Comparison of ENCODE assay signal across 20 mouse cellular contexts in genomic region chr2:26601595-26601994, GRCm38 (mm10). TPM values are rescaled to one million over a fixed set of nuclear protein-coding genes. Genes with fewer than 3 reads are reported as not detected.
DNase-seq lines count a peak whose midpoint lies in the region; ATAC-seq and TF ChIP-seq lines count a peak whose summit lies in the region.
"Had no signal": no experiment of that assay in that cellular context is flagged by ENCODE, and none has a peak within 500 bp of the region (broad histone marks: within the 10 kb centered on the region; RNA-seq: fewer than 3 reads in every experiment).

No protein-coding gene starts in this region.

- no peak for DNase-seq in kidney, postnatal 25 days
- peak; percentile 36 for DNase-seq in NIH3T3 (ENCODE audit: low read depth)
- no peak for DNase-seq in liver, postnatal 0 days
- no peak for DNase-seq in midbrain, embryonic 10.5 days (ENCODE audit: low spot score)
- no peak for DNase-seq in frontal cortex, postnatal 36 days (ENCODE audit: low spot score in 2 of 2)
- DNase-seq: adrenal gland, postnatal 14 days; cerebellum, adult 2 months; cerebellum, postnatal 10 days; gastrocnemius, postnatal 14 days; heart, postnatal 14 days had no signal

- H3K4me2 ChIP-seq in kidney, embryonic 15.5 days, result no peak overlapping the region
- peak overlapping the region; percentile 73 for H3K4me2 ChIP-seq in liver, postnatal 0 days (ENCODE audit: low read depth, low read length)
- H3K4me2 ChIP-seq: heart, embryonic 11.5 days; heart, embryonic 15.5 days; hindbrain, embryonic 14.5 days had no signal

- H3K4me3 ChIP-seq in kidney, embryonic 15.5 days (replicated peaks), result no peak overlapping the region
- H3K4me3 ChIP-seq in brown adipose tissue, adult 24 weeks (ENCODE audit: insufficient read depth, low read depth, low read length), result peak overlapping the region; percentile 75
- H3K4me3 ChIP-seq in liver, postnatal 0 days (ENCODE audit: low read depth, low read length), result peak overlapping the region; percentile 64
- no peak overlapping the region for H3K4me3 ChIP-seq in midbrain, embryonic 10.5 days
- H3K4me3 ChIP-seq: embryonic facial prominence, embryonic 10.5 days; heart, adult 2 months; heart, embryonic 15.5 days had no signal

- TF ChIP-seq EP300 in liver, postnatal 0 days (IDR thresholded peaks at IDR 0.05; ENCODE audit: low read depth), result no peak

- no peaks in the 10 kb centered on the region for H3K9me3 ChIP-seq in kidney, embryonic 15.5 days (replicated peaks)
- no peaks in the 10 kb centered on the region for H3K9me3 ChIP-seq in liver, postnatal 0 days (ENCODE audit: low read length)
- no peaks in the 10 kb centered on the region for H3K9me3 ChIP-seq in midbrain, embryonic 10.5 days (replicated peaks)
- H3K9me3 ChIP-seq: embryonic facial prominence, embryonic 10.5 days; heart, embryonic 15.5 days had no signal

- TF ChIP-seq CTCF in liver, postnatal 0 days (IDR thresholded peaks at IDR 0.05; ENCODE audit: low read depth), result no peak

- H3K27me3 ChIP-seq in kidney, embryonic 15.5 days, result no peaks in the 10 kb centered on the region
- H3K27me3 ChIP-seq in liver, postnatal 0 days (ENCODE audit: insufficient read depth, low read length), result no peaks in the 10 kb centered on the region
- peaks cover 58% of the 10 kb centered on the region for H3K27me3 ChIP-seq in midbrain, embryonic 10.5 days (ENCODE audit: low read depth, poor library complexity, severe bottlenecking)
- H3K27me3 ChIP-seq: heart, embryonic 15.5 days had no signal

- no peaks in the 10 kb centered on the region for H3K36me3 ChIP-seq in kidney, embryonic 15.5 days
- peaks cover 8% of the 10 kb centered on the region; the same call in 1 of the 2 replicates for H3K36me3 ChIP-seq in liver, postnatal 0 days (replicated peaks; ENCODE audit: insufficient read depth, low read length)
- no peaks in the 10 kb centered on the region for H3K36me3 ChIP-seq in midbrain, embryonic 10.5 days
- H3K36me3 ChIP-seq: embryonic facial prominence, embryonic 10.5 days; heart, embryonic 15.5 days had no signal

- 86% methylated on average over 1 of the region's 1 CpGs for WGBS in kidney, embryonic 15.5 days
- WGBS in liver, postnatal 0 days (ENCODE audit: insufficient replicate concordance), result 68% methylated on average over 1 of the region's 1 CpGs
- 92% methylated on average over 1 of the region's 1 CpGs for WGBS in midbrain, embryonic 10.5 days

- H3K27ac ChIP-seq in kidney, embryonic 15.5 days, result 0 out of 2 replicates have a peak overlapping the region, but pooled peaks have one; percentile 11
- H3K27ac ChIP-seq in brown adipose tissue, adult 24 weeks (replicated peaks; ENCODE audit: low read depth, low read length), result peak overlapping the region; percentile 89
- H3K27ac ChIP-seq in liver, postnatal 0 days (ENCODE audit: low read depth), result peak overlapping the region; percentile 98
- no peak overlapping the region for H3K27ac ChIP-seq in midbrain, embryonic 10.5 days (replicated peaks)
- H3K27ac ChIP-seq: embryonic facial prominence, embryonic 10.5 days; heart, adult 2 months; heart, embryonic 15.5 days; hindbrain, embryonic 14.5 days had no signal

- H3K4me1 ChIP-seq in kidney, embryonic 15.5 days, result peaks cover 49% of the 10 kb centered on the region
- no peaks in the 10 kb centered on the region; the same call in 1 of the 2 replicates for H3K4me1 ChIP-seq in brown adipose tissue, adult 24 weeks (ENCODE audit: control insufficient read depth, insufficient read depth, insufficient read length, low read length)
- H3K4me1 ChIP-seq in liver, postnatal 0 days (ENCODE audit: insufficient read depth), result peaks cover 41% of the 10 kb centered on the region
- peaks cover 19% of the 10 kb centered on the region for H3K4me1 ChIP-seq in midbrain, embryonic 10.5 days

- ATAC-seq in kidney, embryonic 15.5 days (replicated peaks; ENCODE audit: low FRiP score), result no peak
- no peak for ATAC-seq in liver, postnatal 0 days
- ATAC-seq: forebrain, embryonic 14.5 days had no signal

- no peak overlapping the region for H3K9ac ChIP-seq in kidney, embryonic 15.5 days
- H3K9ac ChIP-seq in liver, postnatal 0 days (replicated peaks), result peak overlapping the region; percentile 80
- H3K9ac ChIP-seq: heart, embryonic 15.5 days; hindbrain, embryonic 14.5 days had no signal

RNA-seq across cellular contexts. Expression of gene Agpat2, which starts 2.6 kb away (rescaled TPM):
- 41.7 and 47.7 TPM in 2 replicates for polyA plus RNA-seq in kidney, embryonic 15.5 days (2015; fragmentation: Nextera tagmentation; extraction: Ambion mirVana)
- 2,029 and 2,407 TPM in 2 replicates for polyA plus RNA-seq in brown adipose tissue, adult 24 weeks (2012; ENCODE audit: insufficient read depth, insufficient read length, missing spikeins)
- polyA plus RNA-seq in liver, postnatal 0 days (2015; fragmentation: Nextera tagmentation; extraction: Ambion mirVana), result 215 and 221 TPM in 2 replicates
- polyA plus RNA-seq in midbrain, embryonic 10.5 days (2016; fragmentation: Nextera tagmentation; extraction: Ambion mirVana), result 9.0 and 10.6 TPM in 2 replicates

RNA-seq across cellular contexts. Expression of gene Gm20532, which starts 15.2 kb away (rescaled TPM):
- not detected in 2 replicates for polyA plus RNA-seq in kidney, embryonic 15.5 days (2015; fragmentation: Nextera tagmentation; extraction: Ambion mirVana)
- polyA plus RNA-seq in brown adipose tissue, adult 24 weeks (2012; ENCODE audit: insufficient read depth, insufficient read length, missing spikeins), result not detected in 2 replicates
- not detected in 2 replicates for polyA plus RNA-seq in liver, postnatal 0 days (2015; fragmentation: Nextera tagmentation; extraction: Ambion mirVana)
- polyA plus RNA-seq in midbrain, embryonic 10.5 days (2016; fragmentation: Nextera tagmentation; extraction: Ambion mirVana), result not detected in 2 replicates
- polyA plus RNA-seq: cerebellum, adult 2 months; embryonic facial prominence, embryonic 10.5 days; embryonic facial prominence, embryonic 14.5 days; forebrain, embryonic 14.5 days; gonadal fat pad, adult 2 months; heart, adult 2 months; heart, embryonic 11.5 days; heart, embryonic 15.5 days; hindbrain, embryonic 14.5 days had no signal

RNA-seq across cellular contexts. Expression of gene Egfl7, which starts 21.8 kb away (rescaled TPM):
- 218 and 219 TPM in 2 replicates for polyA plus RNA-seq in kidney, embryonic 15.5 days (2015; fragmentation: Nextera tagmentation; extraction: Ambion mirVana)
- polyA plus RNA-seq in brown adipose tissue, adult 24 weeks (2012; ENCODE audit: insufficient read depth, insufficient read length, missing spikeins), result 75.5 and 80.4 TPM in 2 replicates
- polyA plus RNA-seq in liver, postnatal 0 days (2015; fragmentation: Nextera tagmentation; extraction: Ambion mirVana), result 49.6 and 53.0 TPM in 2 replicates
- polyA plus RNA-seq in midbrain, embryonic 10.5 days (2016; fragmentation: Nextera tagmentation; extraction: Ambion mirVana), result 68.5 and 85.7 TPM in 2 replicates

RNA-seq across cellular contexts. Expression of gene Fam69b, which starts 26.7 kb away (rescaled TPM):
- 32.9 and 33.1 TPM in 2 replicates for polyA plus RNA-seq in kidney, embryonic 15.5 days (2015; fragmentation: Nextera tagmentation; extraction: Ambion mirVana)
- polyA plus RNA-seq in brown adipose tissue, adult 24 weeks (2012; ENCODE audit: insufficient read depth, insufficient read length, missing spikeins), result 24.4 and 49.4 TPM in 2 replicates
- polyA plus RNA-seq in liver, postnatal 0 days (2015; fragmentation: Nextera tagmentation; extraction: Ambion mirVana), result 0.48 and 0.56 TPM in 2 replicates
- polyA plus RNA-seq in midbrain, embryonic 10.5 days (2016; fragmentation: Nextera tagmentation; extraction: Ambion mirVana), result 36.4 and 51.4 TPM in 2 replicates

Comparison
In these comparisons a context has a peak if more than half of its experiments do, and no peak if none do; other contexts are left out.
1. H3K4me3 ChIP-seq: peak in brown adipose tissue, adult 24 weeks (single experiment) and liver, postnatal 0 days (single experiment); none in kidney, embryonic 15.5 days (single experiment) and midbrain, embryonic 10.5 days (single experiment).